Mouse (Mus musculus): ENCODE measurements around the gene Keap1.
"Not testable (repeated sequence)": the region's sequence is repeated elsewhere in the genome, so short reads cannot be mapped to it uniquely, and the experiment has no call there.

Gene Keap1

DNA sequence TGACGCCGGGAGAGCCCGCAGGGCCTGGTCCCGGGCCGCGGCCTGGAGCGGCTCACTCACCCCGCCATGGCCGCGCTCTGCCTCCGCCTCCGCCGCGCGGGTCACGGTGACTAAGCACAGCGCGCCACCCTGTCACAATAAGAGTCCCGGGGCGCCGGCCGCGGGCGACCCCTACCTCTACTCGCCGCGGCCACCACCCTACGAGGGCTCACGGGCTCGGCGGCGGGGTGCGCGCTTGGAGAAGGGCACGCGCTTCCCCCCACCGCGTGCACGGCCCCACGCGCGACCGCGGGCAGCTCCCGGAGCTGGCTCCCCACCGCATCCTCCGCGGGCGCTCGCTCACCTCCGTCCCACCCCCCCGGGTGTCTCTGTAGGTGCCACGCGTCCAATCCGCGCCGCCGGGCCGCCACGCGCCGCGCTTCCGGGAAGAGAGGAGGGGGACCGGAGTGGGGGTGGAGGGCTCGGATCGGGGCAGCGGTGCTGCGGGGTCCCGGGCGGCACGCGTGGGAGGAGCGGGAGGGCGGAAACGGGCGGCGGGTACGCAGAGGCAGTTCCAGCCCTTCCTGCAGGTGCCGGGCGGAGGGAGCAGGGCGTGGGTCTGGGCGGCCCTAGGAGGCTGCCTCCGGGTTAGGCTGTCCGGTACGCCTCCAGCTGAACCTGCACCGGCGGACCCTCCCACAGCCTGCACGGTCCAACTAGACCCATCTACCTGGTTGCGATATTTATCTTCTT lies at the start of gene Keap1:
Keap1 (minus strand) TSS at position 629 of the 732 bp plus-strand sequence.
- DNase-seq (ENCODE audit: low spot score), result peak; percentile 36

DNA sequence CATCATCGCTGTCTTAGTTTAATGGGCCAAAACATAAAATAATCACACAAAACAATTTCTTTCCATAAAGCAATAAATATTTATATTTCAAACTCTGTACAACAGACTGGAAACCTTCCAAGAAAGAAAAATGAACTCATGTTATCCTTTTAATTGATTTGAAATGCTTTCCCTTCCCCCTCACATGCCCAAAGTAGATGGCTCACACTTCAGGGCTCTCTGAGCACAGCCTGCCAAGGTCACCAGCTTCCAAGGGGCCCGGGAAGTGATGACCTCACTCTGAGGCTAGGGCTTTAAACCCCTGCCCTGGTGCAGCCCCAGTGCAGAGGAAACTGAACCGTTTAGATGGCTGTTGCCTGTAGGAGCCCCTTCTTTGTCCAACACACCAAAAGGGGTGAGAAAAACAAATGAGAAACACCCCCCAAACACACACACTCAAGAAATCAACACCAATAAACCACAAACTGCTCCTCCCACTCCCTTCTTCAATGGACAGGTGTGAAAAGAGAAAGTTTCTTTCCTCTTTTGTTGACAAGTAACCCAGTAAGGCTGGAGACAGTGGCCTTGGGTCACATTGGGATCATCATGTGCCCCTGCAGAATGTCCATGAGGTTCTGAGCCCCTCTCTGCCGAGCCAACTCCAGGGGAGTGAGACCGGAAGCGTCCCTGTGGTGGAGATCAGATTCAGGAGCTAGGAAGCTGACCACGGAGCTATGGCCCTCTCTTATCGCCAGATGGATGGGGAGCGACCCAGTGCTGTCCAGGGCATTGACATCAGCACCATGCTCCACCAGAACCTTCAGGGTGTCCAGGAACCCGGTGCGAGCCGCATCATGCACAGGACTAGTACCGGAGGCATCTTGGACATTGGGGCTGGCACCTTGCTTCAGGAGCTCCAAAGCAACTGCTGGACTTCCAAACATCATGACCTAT lies 49.5 kb upstream of the Keap1 start:
- no peak for DNase-seq (ENCODE audit: low spot score)

DNA sequence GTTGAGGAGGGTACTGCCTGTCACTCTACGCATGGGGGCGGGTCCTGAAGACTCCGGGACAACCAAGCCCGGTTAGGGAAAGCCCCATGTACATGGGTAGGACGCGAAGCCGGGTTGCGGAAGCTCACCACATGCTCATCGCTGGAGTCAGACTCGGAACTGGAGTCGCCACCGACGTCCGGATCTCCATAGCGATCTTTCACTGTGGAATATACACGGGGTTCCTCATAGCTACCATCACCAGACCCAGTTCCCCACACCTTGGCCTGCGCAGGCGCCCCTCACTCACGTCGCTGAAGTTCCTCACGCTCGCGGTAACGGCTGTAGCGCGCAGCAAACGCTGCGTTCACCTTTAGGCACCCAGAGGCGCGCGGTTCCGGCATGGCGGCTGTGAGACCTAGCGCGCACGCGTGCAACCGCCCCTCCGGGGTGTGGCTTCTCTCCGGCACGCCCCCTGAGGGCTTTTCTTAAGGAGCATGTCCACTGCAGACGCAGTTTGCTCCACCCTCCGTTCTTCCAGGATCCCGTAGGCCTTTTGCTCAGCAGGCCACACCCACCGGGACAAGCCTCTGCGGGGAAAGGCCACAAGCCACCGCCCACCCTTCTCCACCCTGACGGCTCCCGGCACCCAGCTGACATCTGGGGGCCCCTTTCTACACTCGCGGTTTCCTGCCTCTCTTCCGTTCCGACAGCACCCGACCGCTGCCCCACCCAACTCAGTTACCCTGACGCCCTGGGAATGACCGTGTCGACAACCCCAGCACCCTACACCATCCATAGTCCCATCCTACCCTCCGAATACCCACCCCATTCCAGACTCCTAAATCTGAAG lies 48.6 kb upstream of the Keap1 start, which contains the start of gene Kri1:
Kri1 (minus strand) TSS at position 399 of the 832 bp plus-strand sequence.
- DNase-seq (ENCODE audit: low spot score), result peak; percentile 90

DNA sequence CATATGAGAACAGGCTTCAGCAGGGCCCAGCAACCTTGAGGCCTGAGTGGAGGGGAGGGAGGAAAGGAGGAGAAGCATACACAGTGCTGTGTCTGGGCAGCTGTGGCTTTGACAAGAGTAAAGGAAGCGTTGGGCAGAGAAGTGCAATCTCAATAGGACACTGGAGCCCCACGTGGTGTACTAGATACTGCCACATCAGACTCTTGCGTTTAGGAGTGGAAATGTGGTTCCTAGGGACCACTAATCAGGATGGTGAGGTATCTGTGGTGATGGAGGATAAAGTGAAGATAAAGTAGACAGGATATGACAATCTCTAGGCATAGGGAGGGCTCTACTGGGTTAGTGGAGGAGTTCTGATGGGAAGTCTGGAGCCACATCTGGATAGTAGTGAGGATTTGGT lies 47.6 kb upstream of the Keap1 start:
- no peak for DNase-seq (ENCODE audit: low spot score)

DNA sequence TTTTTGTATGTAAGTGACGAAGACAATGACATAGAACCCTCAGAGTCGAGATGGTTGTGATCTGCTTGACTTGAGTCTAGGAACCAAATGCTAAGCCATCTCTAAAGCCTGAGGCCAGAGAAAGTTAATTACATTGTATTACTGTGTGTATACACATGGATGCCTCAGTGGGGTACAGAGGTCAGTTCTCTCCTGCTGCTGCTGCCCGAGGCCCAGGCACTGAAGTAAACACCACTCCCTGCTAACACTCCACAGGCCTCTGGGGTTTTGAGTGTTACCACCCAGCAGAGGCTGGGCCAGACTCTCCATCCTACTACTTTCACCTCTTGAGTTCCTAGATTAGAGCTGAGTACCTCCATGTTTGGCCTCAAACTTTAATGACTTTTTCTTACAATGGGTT lies 44.8 kb upstream of the Keap1 start:
- DNase-seq (ENCODE audit: low spot score), result no peak

DNA sequence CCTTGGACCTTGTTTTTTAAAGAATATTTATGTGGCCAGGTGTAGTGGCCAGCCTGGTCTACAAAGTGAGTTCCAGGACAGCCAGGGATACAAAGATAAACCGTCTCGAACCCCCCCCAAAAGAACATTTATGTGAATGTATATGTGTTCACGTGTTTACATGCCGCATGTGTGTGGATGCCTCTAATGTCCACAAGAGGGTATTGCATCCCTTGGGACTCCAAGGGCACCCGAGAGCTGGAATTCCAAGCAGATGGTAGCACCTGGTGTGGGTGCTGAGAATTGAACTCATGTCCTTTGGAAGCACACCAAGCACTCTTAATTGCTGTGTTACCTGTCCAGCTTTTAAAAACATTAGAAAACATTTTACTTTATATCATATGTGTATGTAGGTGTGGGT lies 44.4 kb upstream of the Keap1 start:
- no peak for DNase-seq (ENCODE audit: low spot score)

DNA sequence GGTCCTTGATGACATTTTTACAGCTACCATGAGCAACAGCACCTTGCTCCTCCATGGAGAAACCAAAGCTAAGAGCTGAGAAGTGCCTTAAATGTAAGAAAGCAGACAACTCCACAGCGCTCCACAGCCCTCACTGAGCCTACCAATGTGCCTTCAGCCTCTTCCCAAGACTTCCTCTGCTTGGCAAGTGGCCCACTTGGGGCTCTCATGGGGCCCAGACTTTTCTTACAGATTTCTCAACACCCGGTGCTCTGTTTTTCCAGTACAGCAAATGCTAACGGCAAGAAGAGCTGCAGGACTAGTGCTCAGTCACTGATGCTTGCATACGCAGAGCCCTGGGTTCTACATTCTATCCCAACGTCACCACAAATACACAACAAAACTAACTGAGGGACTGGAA lies 38.6 kb upstream of the Keap1 start:
- no peak for DNase-seq (ENCODE audit: low spot score)

DNA sequence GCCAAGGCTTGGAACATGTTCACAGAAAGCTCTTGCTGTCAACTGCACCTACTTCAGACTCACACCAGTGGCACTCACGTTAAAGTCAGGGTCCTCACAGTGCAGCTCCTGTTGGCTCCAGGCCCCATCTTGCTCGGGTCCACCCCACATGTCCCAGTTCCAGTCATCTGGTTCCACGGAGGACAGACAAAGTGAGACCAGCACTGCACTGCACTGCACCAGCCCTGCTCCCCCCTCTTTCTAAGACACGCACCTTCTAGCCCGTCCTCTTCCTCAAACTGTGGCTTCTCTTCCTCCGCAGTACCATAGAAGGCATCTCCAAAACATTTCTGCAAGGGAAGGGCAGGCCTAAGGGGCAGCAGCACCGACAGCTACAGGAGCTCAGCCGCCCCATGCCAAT lies 37.1 kb upstream of the Keap1 start:
- DNase-seq (ENCODE audit: low spot score), result no peak

DNA sequence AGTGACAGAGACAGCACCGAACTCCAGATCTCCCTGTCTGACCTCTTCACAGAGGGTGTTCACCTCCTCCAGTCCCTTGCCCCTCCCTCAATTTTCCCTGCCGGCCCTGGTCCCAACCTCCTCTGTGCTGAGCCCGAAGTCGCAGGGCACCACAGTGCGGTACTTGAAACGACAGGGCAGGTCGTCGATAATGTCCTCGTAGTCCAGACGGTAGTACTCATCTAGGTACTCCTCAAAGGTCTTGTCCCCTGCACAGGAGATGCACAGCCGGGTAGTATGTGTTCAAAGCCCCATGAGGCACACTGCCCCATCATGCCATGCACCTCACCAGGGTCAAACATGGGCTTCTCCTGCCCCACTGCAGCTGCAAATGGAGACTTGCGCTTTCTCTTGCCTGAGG lies 36.6 kb upstream of the Keap1 start:
- DNase-seq (ENCODE audit: low spot score), result no peak

DNA sequence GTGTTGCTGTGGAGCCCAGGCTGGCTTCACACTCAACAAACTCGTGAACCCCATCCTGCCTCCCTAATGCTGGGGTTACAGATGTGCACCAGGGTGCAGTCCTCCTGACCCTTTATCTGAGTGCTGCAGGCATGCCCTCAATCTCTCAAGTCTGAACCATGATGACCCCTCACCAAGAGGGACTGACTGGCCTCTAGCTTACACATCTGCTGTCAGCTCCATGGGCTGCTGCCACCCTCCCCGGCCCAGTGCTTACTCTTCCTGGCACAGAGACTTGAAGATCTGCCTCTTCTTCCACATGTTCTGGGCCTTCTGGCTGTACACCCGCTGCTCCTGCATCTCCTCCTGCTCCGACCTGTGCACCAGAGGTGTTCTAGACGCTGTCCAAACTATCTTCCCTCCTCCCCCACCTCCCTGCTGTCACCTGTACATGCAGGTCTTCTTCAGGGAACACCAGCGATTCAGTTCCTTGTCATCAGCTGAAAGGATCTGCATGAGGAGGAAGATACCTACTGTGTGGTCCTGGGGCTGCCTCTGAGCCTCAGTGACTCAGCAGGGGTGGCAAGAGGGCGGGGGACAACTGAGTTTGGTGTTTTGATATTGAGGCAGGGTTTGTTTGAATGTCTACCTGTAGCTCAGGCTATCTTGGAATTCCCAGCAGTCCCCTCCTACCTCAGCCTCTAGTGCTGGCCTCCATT lies 36.0 kb upstream of the Keap1 start:
- DNase-seq (ENCODE audit: low spot score), result no peak

DNA sequence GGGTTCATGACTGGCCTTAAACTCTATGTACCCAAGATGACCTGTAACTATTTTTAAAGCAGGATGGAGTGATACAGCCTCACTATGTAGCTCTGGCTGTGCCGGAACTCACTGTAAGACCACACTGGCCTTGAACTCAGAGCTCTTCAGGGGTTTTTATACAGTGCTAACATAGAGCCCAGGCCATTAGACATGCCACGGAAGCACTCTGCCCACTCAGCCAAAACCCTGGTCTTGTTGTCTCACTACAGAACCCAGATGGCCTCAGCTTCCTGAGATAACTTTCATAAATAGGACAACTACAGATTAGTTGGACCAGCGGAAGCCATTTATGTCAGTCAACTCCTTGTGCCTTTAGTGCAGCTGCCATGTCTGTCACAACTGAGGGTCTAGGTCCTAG lies 35.2 kb upstream of the Keap1 start:
- DNase-seq (ENCODE audit: low spot score), result no peak

DNA sequence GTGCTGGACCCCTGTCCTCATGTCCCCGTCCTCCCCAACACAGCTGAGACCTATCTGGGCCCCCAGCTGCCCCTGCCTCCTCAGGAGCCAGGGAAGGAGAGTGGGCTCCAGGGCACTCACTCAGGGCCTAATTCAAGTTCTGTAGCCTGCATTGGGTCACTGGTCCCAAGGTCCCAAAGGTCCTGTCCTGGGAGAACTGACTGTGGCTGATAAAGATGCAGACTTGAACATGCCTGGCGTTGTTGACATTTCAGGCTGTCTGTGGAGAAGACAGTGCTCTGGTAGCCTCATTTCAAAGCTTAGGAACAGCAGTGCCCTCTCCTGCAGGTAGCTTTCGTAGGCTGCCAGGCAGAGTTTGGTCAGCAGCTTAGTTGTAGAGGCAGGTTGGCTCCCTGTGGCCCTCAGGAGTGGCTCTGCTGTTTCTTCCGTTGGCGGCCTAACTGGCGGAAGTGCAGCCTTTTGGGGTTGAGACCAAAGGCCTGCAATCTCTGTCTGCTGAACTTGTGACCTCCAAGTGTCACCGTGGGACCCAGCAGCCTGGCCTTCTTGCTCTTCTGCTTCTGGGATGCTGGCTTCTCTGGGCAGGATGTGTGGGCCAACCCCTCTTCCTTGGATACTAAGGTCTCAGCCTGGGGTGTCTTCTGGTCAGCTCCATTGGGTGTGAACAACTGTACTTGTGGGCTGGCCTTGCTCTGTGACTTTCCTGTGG lies 34.5 kb upstream of the Keap1 start:
- no peak for DNase-seq (ENCODE audit: low spot score)

DNA sequence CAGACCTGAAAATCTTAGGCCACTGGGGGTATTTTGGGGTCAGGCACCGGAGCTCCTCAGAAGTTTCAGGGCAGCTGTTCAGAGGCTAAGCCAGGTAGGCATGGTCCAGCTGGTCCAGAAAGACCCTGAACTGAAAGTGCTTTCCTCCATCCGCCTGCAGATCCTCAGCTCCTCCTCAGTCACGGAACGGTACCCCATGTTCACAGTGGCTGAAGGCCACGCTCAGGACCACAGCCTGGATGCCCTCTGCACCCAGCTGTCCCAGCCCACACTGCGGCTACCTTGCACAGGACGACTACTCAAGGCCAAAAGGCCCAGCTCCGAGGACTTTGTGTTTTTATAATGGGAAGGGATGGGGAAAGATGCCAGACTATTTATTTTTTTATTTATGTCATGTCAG lies 33.9 kb upstream of the Keap1 start:
- no peak for DNase-seq (ENCODE audit: low spot score)

DNA sequence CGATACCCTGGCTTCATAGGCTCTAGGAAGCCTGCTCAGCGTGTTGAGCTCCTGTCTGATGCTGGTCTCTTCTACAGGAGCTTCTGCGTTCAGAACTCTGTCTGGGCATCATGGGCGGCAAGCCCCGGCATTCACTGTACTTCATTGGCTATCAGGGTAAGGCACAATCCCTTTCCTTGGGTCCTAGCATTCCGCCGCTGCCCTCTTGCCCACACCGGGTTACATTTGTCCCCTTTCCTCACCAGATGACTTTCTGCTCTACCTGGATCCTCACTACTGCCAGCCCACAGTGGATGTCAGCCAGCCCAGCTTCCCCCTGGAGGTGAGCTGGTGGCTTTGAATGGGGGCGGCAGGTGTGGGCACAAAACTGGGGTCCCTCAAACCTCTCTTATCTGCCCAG lies 33.2 kb upstream of the Keap1 start:
- no peak for DNase-seq (ENCODE audit: low spot score)

DNA sequence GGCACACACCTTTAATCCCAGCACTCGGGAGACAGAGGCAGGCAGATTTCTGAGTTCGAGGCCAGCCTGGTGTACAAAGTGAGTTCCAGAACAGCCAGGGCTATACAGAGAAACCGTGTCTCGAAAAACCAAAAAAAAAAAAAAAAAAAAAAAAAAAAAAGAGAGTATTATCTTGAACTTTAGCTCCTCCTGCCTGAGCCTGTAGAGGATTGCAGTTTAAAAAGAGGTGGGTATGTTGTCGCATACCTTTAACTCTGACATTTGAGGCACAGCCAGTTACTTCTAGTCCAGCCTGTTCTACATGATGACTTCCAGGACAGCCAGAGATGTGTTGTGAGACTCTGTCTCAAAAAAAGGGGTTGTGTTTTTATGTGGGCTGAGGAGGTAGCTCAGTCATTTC lies 30.4 kb upstream of the Keap1 start:
- not testable (repeated sequence) for DNase-seq (ENCODE audit: low spot score)

DNA sequence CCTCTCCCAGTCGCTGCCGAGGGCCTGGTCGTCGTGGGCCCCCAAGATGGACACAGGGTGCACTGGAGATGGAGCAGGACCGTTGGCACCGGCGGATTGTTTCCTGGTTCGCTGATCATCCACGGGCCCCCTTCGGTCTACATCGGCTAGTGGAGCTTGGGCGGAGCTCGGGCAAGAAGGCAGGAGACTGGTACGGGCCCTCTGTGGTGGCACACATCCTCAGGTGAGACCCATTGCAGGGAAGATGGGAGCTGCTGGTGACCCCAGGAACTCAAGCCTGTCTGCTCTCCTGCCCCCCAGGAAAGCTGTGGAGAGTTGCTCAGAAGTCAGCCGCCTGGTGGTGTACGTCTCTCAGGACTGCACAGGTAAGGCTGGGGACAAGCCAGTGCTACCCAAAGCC lies 29.1 kb upstream of the Keap1 start:
- no peak for DNase-seq (ENCODE audit: low spot score)

DNA sequence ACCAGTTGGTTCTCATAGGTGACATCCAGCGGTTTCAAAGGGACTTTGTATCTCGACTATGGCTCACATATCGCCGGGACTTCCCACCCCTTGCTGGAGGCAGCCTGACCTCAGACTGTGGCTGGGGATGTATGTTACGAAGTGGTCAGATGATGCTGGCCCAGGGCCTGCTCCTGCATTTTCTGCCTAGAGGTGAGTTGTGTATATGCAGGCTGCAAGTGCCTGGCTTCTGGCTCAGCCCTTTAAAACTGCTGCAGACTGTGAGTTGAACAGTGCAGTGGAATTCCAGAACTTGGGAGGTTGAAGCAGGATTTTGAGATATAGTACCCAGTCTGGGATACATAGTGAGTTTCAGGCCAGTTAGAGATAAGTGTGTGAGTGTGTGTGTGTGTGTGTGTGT lies 27.7 kb upstream of the Keap1 start:
- no peak for DNase-seq (ENCODE audit: low spot score)

DNA sequence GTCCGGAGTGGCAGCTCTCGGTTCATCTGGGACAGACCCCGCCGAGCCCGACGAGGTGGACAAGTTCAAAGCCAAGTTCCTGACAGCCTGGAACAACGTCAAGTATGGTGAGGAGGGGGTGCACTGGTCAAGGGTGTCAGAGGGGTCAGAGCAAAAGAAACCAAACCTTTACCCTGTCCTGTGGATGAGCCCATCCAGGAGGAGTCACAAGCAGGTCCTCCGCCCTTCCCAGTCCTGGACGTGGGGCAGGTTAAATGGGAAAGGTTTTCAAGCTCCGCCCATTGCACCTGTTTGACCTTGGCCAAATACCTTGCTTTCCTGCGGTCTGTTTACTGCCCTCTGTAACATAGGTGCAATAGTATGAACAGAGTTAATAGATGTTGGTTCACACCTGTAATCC lies 26.4 kb upstream of the Keap1 start:
- DNase-seq (ENCODE audit: low spot score), result no peak

DNA sequence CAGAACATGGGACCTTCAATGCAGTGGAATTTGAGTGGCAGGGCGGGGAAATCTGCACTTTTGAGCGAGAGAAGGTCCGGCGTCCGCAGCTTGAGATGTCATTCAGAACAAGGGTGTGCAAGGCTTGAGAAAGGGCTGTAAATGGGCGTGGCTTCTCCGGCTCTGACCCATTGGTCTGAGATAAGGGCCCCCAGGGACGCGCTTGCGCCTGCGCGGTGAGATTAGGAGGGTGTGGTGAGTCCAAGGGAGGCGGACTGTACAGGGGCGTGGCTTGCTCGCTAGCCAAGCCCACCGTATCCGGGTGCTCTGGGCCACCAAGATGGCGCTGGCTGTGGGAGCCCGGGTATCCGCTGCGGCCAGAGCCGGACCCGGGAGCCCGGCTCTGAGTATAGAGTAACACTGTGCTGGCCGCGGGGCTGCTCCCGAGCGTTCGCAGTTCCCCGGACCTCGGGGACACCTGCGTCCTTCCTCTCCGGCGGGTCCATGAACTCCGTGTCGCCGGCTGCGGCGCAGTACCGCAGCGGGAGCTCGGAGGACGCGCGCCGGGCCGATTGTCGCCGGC lies 25.9 kb upstream of the Keap1 start, which contains the start of gene Atg4d:
Atg4d (plus strand) TSS at position 294 of the 562 bp plus-strand sequence.
- DNase-seq (ENCODE audit: low spot score), result peak; percentile 87

DNA sequence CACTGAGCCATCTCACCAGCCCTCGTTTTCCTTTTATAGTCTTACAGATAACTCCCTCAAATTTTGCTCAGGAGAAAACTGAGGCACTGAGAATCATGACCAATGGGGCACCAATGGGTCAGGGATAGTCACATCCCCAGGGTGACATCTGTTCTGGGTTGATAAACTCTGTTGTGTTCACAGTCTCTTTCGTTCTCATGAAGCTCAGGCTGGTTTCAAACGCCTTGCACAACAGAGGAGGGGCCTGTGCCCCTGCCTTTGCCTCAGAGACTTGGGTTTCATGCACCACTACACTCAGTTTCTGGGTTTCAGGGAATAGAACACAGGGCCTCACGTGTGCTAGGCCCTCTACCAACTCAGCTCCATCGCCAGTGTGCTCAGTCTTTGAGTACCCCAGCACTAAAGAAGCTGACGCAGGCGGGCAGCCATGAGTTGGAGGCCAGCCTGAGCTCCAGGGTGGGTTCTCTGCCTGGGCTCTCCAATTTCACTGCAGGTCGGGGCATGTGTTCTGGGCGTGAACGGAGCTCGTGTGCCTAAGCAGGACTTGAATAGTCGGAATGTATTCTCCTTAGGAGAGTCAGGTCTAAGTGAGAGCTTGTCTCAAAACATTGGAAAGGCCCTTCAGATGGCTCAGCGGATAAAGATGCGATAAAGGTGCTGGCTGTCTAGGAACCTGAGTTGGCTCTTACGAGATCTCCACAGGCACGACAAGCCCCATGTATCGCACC lies 25.3 kb upstream of the Keap1 start:
- no peak for DNase-seq (ENCODE audit: low spot score)
